Mouse (Mus musculus) stomach, embryonic 14.5 days (tissue): ENCODE measurements at regions not wholly inside any gene's neighbourhood (a gene's known extent, or its start where the extent isn't known, plus 50 kb on each side); places are given as distances from the start of the nearest gene placed in this dataset.

Experiments
- ATAC-seq: fragments of 200-750 bp; cut with Nextera tagmentation; 2 replicates; pipeline ENCODE4 v1.8.0; 2017; ENCODE audit warnings: low read depth, moderate TSS enrichment; ENCODE audit not compliant: insufficient number of reproducible peaks, insufficient read depth, low FRiP score
- H3K27ac ChIP-seq: fragments of 300-500 bp; sonication (generic); 2 replicates; pipeline ENCODE4 v1.5.1; 2014; ENCODE audit warnings: mild to moderate bottlenecking, low read length, moderate library complexity, mixed read lengths
- H3K27me3 ChIP-seq: fragments of 300-500 bp; sonication (generic); 2 replicates; pipeline ENCODE4 v1.6.1; 2014; ENCODE audit warnings: low read length, control low read depth, mixed read lengths; ENCODE audit not compliant: control insufficient read depth, insufficient read depth
- H3K36me3 ChIP-seq: fragments of 300-500 bp; sonication (generic); 2 replicates; pipeline ENCODE4 v1.6.1; 2014; ENCODE audit warnings: mild to moderate bottlenecking, control low read depth, low read length, moderate library complexity, mixed read lengths; ENCODE audit not compliant: control insufficient read depth, insufficient read depth
- H3K4me1 ChIP-seq: fragments of 300-500 bp; sonication (generic); 2 replicates; pipeline ENCODE4 v1.6.1; 2014; ENCODE audit warnings: low read length, control low read depth, mixed read lengths; ENCODE audit not compliant: control insufficient read depth, insufficient read depth
- H3K4me2 ChIP-seq: fragments of 300-500 bp; sonication (generic); replicated peaks from 2 replicates; pipeline ENCODE4 v1.6.1; 2014; ENCODE audit warnings: low read depth, low read length, control low read depth
- H3K4me3 ChIP-seq: fragments of 300-500 bp; sonication (generic); 2 replicates; pipeline ENCODE4 v1.5.1; 2014; ENCODE audit warnings: low read depth, low read length, control low read depth
- H3K9ac ChIP-seq: fragments of 300-500 bp; sonication (generic); replicated peaks from 2 replicates; pipeline ENCODE4 v1.6.1; 2014; ENCODE audit warnings: low read depth, mild to moderate bottlenecking, control low read depth, low read length, moderate library complexity, mixed read lengths
- H3K9me3 ChIP-seq: fragments of 300-500 bp; sonication (generic); 2 replicates; pipeline ENCODE4 v1.6.1; 2016; ENCODE audit warnings: low read depth, low read length, control low read depth; ENCODE audit not compliant: control insufficient read depth
- WGBS: fragments of 180-500 bp; shearing (Covaris S2); extraction: QIAGEN DNeasy Blood & Tissue Kit; methylation state at CpG from one replicate; pipeline ENCODE4 v1.1.7; 2014; 5-methylcytosine and 5-hydroxymethylcytosine counted together

DNA sequence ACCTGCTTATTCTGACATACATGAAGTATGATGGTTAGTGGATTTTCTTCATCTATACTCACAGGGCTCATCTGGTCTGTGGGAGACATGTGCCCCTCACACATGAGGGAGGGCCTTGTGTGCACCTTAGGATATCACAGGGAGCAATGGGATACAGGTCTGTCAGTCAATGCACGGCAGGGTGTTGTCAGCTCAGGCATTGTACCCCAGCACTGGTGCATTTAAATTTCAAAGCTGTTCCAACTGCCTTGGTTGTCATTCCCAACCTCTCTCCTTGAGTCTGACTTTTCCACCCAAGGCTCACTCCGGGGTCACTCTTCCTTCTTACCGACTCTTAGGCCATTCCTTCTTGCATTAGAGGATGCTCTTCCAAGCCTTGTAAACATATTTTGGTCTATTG lies 181.6 kb upstream of the Arglu1 start:
- ATAC-seq: no peak
- Histone ChIP-seq H3K27me3 (no peaks in the 10 kb centered on the region), H3K4me2 (no peak overlapping the region), H3K4me3 (no peak overlapping the region), H3K9ac (no peak overlapping the region), H3K27ac (no peak overlapping the region), H3K4me1 (no peaks in the 10 kb centered on the region; the same call in 1 of the 2 replicates), H3K36me3 (no peaks in the 10 kb centered on the region), H3K9me3 (no peaks in the 10 kb centered on the region)
- 66% methylated on average over 3 of the region's 3 CpGs for WGBS

DNA sequence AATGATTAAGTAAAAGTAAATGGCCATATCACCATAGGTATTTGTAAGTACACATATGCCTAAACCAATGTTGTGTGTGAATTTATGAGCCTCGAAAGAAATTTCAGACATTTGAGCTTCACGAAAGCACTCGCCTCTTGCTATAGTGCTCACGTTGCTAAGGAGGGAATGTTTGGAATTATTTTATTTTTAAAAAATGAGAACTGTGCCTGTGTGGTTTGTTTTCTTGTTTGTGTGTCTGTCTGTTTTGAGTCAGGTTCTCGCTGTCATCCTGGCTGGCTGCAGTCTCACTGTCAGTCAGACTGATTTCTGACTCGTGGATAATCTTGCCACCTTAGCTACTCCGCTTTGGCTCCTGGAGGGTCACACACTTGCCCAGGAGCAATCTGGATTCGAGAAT lies 180.7 kb upstream of the Arglu1 start:
- H3K27ac ChIP-seq: no peak overlapping the region
- no peak overlapping the region for H3K4me2 ChIP-seq
- H3K9ac ChIP-seq: no peak overlapping the region
- no peaks in the 10 kb centered on the region for H3K9me3 ChIP-seq
- ATAC-seq: no peak
- H3K36me3 ChIP-seq: no peaks in the 10 kb centered on the region
- no peaks in the 10 kb centered on the region; the same call in 1 of the 2 replicates for H3K4me1 ChIP-seq
- H3K27me3 ChIP-seq: no peaks in the 10 kb centered on the region
- 70% methylated on average over 8 of the region's 8 CpGs for WGBS
- H3K4me3 ChIP-seq: no peak overlapping the region

DNA sequence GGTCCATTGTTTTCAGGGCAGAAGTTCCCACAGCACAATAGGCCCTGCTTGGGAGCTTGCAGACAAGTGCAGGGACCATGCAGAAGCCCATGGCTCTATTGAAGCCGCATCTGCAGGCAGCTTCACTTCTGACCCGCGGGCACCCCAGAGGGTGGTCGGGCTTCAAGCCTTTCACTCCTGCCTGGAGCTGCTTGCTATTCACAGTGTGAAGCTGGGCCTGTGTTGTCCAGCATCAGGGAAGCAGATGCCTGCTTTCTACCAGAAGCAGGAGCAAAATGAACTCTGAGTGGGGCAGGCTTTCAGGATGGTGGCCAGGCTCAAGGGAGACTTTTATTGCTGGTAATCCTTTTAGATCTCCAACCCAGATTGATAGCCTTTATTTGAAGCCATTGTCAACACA lies 180.2 kb upstream of the Arglu1 start:
- H3K36me3 ChIP-seq: no peaks in the 10 kb centered on the region
- no peak overlapping the region for H3K4me2 ChIP-seq
- no peak overlapping the region for H3K27ac ChIP-seq
- H3K4me1 ChIP-seq: no peaks in the 10 kb centered on the region; the same call in 1 of the 2 replicates
- 28% methylated on average over 4 of the region's 4 CpGs for WGBS
- no peak overlapping the region for H3K9ac ChIP-seq
- H3K27me3 ChIP-seq: no peaks in the 10 kb centered on the region
- no peaks in the 10 kb centered on the region for H3K9me3 ChIP-seq
- no peak for ATAC-seq
- H3K4me3 ChIP-seq: no peak overlapping the region

DNA sequence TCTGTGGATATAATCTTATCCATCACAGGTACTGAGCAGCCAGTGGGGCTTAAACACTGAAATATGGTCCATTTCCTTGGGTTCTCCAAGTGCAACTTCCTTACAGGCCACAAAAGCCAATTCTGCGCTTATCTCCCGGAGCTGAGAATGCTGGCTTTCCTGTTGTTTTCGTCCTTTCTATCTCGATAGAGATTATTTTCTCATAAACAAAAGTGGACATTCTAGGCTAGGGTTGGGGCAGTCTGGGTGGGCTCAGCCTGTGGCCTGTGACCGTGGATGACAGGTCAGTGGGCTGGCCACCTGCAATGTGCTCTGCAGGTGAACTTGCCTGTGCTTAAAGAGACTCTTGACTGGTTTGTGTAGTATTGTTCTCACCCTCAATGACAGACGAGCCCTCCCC lies 179.0 kb upstream of the Arglu1 start:
- no peak overlapping the region for H3K9ac ChIP-seq
- no peak for ATAC-seq
- H3K4me2 ChIP-seq: no peak overlapping the region
- no peaks in the 10 kb centered on the region; the same call in 1 of the 2 replicates for H3K4me1 ChIP-seq
- H3K4me3 ChIP-seq: no peak overlapping the region
- H3K27ac ChIP-seq: no peak overlapping the region
- H3K36me3 ChIP-seq: no peaks in the 10 kb centered on the region
- no peaks in the 10 kb centered on the region for H3K9me3 ChIP-seq
- 57% methylated on average over 6 of the region's 6 CpGs for WGBS
- no peaks in the 10 kb centered on the region for H3K27me3 ChIP-seq

DNA sequence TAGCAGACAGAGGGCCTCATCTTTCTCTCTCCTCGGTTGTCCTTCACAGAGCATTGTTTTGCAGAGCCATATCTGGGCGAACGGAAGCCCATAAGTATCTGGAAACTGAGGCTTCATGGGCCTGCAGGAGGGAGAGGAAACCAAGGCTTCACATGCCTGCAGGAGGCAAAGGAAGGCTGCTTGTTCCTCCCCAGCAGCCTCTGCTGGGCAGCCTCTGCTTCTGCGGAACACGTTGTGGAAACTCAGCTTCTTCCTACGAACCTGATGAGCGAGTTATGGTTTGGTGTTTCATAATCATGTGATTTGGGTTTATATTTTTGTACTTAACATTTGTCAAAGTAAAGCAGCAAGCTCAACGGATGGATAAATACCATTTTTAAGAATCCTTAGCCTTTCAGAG lies 177.6 kb upstream of the Arglu1 start:
- Histone ChIP-seq H3K4me2 (no peak overlapping the region), H3K4me3 (no peak overlapping the region), H3K9ac (no peak overlapping the region), H3K4me1 (no peaks in the 10 kb centered on the region; the same call in 1 of the 2 replicates), H3K9me3 (no peaks in the 10 kb centered on the region), H3K36me3 (no peaks in the 10 kb centered on the region), H3K27me3 (no peaks in the 10 kb centered on the region), H3K27ac (no peak overlapping the region)
- no peak for ATAC-seq
- WGBS: 52% methylated on average over 8 of the region's 8 CpGs

DNA sequence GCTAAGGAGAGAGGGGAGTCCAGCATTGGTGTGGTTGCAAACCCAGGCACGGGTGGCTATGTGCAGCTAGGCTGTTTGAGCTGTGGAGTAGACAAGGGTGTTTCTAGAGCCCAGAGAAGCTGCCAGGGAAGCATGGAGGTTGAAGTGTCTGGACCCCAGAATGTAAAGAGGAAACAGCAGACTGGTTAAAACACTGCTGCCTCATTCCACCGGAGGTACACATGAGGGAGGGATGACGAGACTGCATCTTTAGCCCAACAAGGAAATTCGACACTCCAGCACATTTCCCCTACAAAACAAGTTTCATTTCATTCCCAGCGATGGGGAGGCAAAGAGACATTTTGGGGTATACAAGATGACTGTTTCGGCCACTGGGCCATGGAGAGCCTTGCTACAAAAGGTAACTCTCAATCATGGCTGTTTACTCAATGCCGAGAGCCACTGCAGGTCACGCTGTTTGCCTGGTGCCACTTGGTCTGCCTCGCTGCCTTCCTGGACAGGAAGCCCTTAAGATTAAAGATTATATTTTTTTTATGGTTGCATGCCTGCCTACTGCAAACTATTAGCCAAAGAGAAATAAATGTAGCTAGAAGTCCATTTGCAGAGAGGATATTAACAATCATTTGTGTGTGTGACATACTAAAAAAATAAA lies 176.9 kb upstream of the Arglu1 start:
- H3K27ac ChIP-seq: no peak overlapping the region
- no peak overlapping the region for H3K4me3 ChIP-seq
- 25% methylated on average over 9 of the region's 9 CpGs for WGBS
- no peak overlapping the region for H3K9ac ChIP-seq
- H3K4me1 ChIP-seq: no peaks in the 10 kb centered on the region; the same call in 1 of the 2 replicates
- no peaks in the 10 kb centered on the region for H3K27me3 ChIP-seq
- H3K4me2 ChIP-seq: no peak overlapping the region
- no peak for ATAC-seq
- H3K9me3 ChIP-seq: no peaks in the 10 kb centered on the region
- H3K36me3 ChIP-seq: no peaks in the 10 kb centered on the region

DNA sequence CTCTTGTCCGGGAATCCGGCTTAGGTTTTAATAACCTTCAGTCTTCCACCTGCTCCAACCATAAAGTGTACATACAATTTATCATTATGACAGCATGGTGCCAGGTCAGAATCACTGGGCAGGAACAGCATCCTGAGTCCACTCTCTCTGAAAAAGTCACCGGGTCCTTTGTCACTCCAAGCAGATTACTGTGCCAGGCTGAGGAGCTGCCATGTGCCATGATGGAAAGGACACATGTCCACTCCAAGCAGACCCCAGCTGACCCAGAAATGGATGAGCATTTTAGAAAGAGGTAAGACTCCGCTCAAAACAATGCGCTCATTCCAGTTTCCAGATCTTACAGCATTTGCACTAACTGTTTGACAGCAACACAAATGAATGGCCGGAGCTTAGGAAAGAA lies 172.4 kb upstream of the Arglu1 start:
- H3K4me1 ChIP-seq: peaks cover 3% of the 10 kb centered on the region; the same call in 1 of the 2 replicates
- no peak overlapping the region for H3K27ac ChIP-seq
- no peak overlapping the region for H3K4me3 ChIP-seq
- H3K36me3 ChIP-seq: no peaks in the 10 kb centered on the region
- 74% methylated on average over 6 of the region's 6 CpGs for WGBS
- no peaks in the 10 kb centered on the region for H3K9me3 ChIP-seq
- no peak overlapping the region for H3K9ac ChIP-seq
- H3K4me2 ChIP-seq: no peak overlapping the region
- ATAC-seq: no peak
- no peaks in the 10 kb centered on the region for H3K27me3 ChIP-seq

DNA sequence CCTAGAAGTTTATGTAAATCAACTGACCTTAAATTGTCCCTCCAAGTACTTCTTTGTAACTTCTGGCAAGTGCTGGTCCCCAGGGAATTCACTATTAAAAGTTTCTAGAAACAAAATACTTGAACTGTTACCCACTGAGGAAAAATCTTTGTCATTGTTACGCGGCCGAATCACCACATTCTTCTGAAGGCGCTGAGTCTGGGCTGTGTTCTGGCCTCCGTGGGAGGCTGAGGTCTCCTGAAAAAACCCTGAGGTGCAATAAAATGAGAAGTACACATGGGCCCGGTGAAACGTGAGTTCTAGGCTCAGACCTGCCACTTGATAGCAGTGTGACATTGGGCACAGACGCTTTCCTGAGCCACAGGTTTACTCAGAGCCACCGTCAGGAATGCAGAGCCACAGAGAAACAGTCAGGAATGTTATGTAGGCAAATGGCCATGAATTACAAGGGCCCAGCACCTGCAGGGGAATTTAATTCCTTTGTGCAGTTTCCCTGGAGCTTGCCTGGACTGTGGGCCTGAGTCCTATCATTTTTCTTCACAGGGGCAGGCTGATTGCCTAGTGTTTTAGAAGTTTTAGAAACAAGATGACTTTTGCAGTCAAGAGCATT lies 171.1 kb upstream of the Arglu1 start:
- H3K36me3 ChIP-seq: no peaks in the 10 kb centered on the region
- H3K4me2 ChIP-seq: no peak overlapping the region
- H3K4me3 ChIP-seq: no peak overlapping the region
- H3K27me3 ChIP-seq: no peaks in the 10 kb centered on the region
- H3K9me3 ChIP-seq: no peaks in the 10 kb centered on the region
- no peak overlapping the region for H3K27ac ChIP-seq
- 68% methylated on average over 9 of the region's 9 CpGs for WGBS
- no peak overlapping the region for H3K9ac ChIP-seq
- no peak for ATAC-seq
- 0 out of 2 replicates have a peak, but pooled peaks cover 3% of the 10 kb centered on the region for H3K4me1 ChIP-seq

DNA sequence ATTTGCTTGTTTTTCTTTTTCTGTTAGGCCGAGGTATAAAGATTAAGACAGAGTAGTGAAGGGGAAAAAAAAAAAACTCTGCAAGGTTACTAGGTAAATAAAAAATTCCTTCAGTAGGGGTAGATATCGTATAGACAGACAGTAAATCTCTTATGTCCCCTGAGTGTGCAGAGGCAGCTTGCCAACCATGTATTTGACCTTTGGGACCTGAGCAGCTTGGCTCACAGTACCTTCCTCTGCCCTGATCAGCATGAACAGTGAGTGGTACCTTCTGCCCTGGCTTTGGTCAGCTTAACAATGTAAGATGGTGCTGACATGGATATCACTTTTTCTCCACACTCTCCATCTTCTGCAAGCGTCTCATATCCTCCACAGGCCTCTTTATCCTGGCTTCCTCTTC lies 168.3 kb upstream of the Arglu1 start:
- H3K4me1 ChIP-seq: 0 out of 2 replicates have a peak, but pooled peaks cover 3% of the 10 kb centered on the region
- H3K4me3 ChIP-seq: no peak overlapping the region
- H3K27me3 ChIP-seq: no peaks in the 10 kb centered on the region
- H3K9me3 ChIP-seq: no peaks in the 10 kb centered on the region
- H3K9ac ChIP-seq: no peak overlapping the region
- no peaks in the 10 kb centered on the region for H3K36me3 ChIP-seq
- no peak overlapping the region for H3K4me2 ChIP-seq
- no peak for ATAC-seq
- WGBS: 44% methylated on average over 3 of the region's 3 CpGs
- H3K27ac ChIP-seq: no peak overlapping the region
